Comparison of ENCODE assay signal across 9 mouse cellular contexts in the genomic region with DNA sequence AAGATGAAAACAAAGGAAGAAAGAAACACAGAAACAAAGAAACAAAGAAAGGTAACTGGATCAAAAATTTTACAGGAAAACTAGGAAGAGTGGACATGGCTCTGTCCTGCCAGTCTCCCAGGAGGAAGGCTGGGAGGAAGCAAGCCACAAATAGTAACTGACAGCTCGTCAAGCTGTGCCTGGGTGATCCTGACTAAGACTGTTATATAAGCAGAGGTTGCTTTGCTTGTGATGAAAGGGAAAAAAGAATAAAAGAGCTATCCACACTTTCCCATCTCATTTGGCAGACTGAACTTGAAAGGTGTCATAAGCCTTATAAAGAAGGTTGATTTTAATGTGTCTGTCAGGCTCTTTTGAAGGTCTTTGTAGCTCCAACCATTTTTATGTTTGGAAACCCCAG.
DNase-seq lines count a peak whose midpoint lies in the region; ATAC-seq lines count a peak whose summit lies in the region.
"Had no signal": no experiment of that assay in that cellular context is flagged by ENCODE, and none has a peak within 500 bp of the region (broad histone marks: within the 10 kb centered on the region; RNA-seq: fewer than 3 reads in every experiment).

No protein-coding gene starts in this region.

- no peaks in the 10 kb centered on the region for H3K9me3 ChIP-seq in midbrain, embryonic 14.5 days (ENCODE audit: control insufficient read depth, low read length)
- H3K9me3 ChIP-seq in midbrain, embryonic 11.5 days (ENCODE audit: control insufficient read depth, low read length) = no peaks in the 10 kb centered on the region
- no peaks in the 10 kb centered on the region for H3K9me3 ChIP-seq in hindbrain, embryonic 12.5 days (replicated peaks)

- no peak for DNase-seq in cerebellum, postnatal 4 days (ENCODE audit: low spot score in 2 of 2)
- peak; percentile 22 for DNase-seq in midbrain, embryonic 14.5 days
- DNase-seq in midbrain, embryonic 11.5 days (ENCODE audit: low spot score, missing footprints) = no peak
- peak; percentile 16 to 24 for DNase-seq in heart, postnatal 14 days
- DNase-seq in telencephalon, adult 2 months (ENCODE audit: low read depth, low spot score) = peak; percentile 71

- H3K27me3 ChIP-seq in midbrain, embryonic 14.5 days (ENCODE audit: control insufficient read depth, insufficient read depth, low read length) = no peaks in the 10 kb centered on the region
- H3K27me3 ChIP-seq in midbrain, embryonic 11.5 days (ENCODE audit: control insufficient read depth, insufficient read depth, low read length) = no peaks in the 10 kb centered on the region
- no peaks in the 10 kb centered on the region for H3K27me3 ChIP-seq in hindbrain, embryonic 12.5 days

- ATAC-seq in cerebellum, adult (ENCODE audit: insufficient number of reproducible peaks, low FRiP score, low TSS enrichment) = peak; percentile 94
- ATAC-seq in midbrain, embryonic 14.5 days (ENCODE audit: low FRiP score, low TSS enrichment) = no peak; the same call in 1 of the 2 replicates
- ATAC-seq in midbrain, embryonic 11.5 days (ENCODE audit: low FRiP score) = no peak
- ATAC-seq in hindbrain, embryonic 12.5 days (ENCODE audit: low FRiP score) = no peak
- ATAC-seq in erythroblast, adult 5-6 weeks (replicated peaks; ENCODE audit: low FRiP score, poor library complexity, severe bottlenecking) = no peak

- intact Hi-C loops in heart, postnatal 14 days (cut with DNase I) = no loop called here

- no peak overlapping the region for H3K4me2 ChIP-seq in midbrain, embryonic 14.5 days (ENCODE audit: low read length)
- no peak overlapping the region for H3K4me2 ChIP-seq in midbrain, embryonic 11.5 days
- H3K4me2 ChIP-seq in hindbrain, embryonic 12.5 days (replicated peaks) = no peak overlapping the region

- H3K4me1 ChIP-seq in midbrain, embryonic 14.5 days (ENCODE audit: control insufficient read depth, insufficient read depth, low read length) = 0 out of 2 replicates have a peak, but pooled peaks cover 4% of the 10 kb centered on the region
- H3K4me1 ChIP-seq in midbrain, embryonic 11.5 days (ENCODE audit: control insufficient read depth, insufficient read depth, low read length) = no peaks in the 10 kb centered on the region
- H3K4me1 ChIP-seq in hindbrain, embryonic 12.5 days = no peaks in the 10 kb centered on the region

- H3K27ac ChIP-seq in midbrain, embryonic 14.5 days (replicated peaks; ENCODE audit: low read depth, low read length) = no peak overlapping the region
- H3K27ac ChIP-seq in midbrain, embryonic 11.5 days (ENCODE audit: low read depth, low read length) = no peak overlapping the region
- H3K27ac ChIP-seq in hindbrain, embryonic 12.5 days = no peak overlapping the region

- H3K4me3 ChIP-seq in midbrain, embryonic 14.5 days (replicated peaks; ENCODE audit: low read depth, low read length) = no peak overlapping the region
- H3K4me3 ChIP-seq in midbrain, embryonic 11.5 days (ENCODE audit: low read depth, low read length) = no peak overlapping the region
- no peak overlapping the region for H3K4me3 ChIP-seq in hindbrain, embryonic 12.5 days
- H3K4me3 ChIP-seq: erythroblast, embryonic 14.5 days had no signal

- WGBS in midbrain, embryonic 14.5 days = 10% methylated on average over 1 of the region's 1 CpGs
- WGBS in midbrain, embryonic 11.5 days = 48% methylated on average over 1 of the region's 1 CpGs
- WGBS in hindbrain, embryonic 12.5 days = 25% methylated on average over 1 of the region's 1 CpGs

- H3K36me3 ChIP-seq in midbrain, embryonic 14.5 days (ENCODE audit: control insufficient read depth, insufficient read depth, low read length) = no peaks in the 10 kb centered on the region
- no peaks in the 10 kb centered on the region for H3K36me3 ChIP-seq in midbrain, embryonic 11.5 days (ENCODE audit: control insufficient read depth, insufficient read depth, low read length)
- H3K36me3 ChIP-seq in hindbrain, embryonic 12.5 days = no peaks in the 10 kb centered on the region

- no peak overlapping the region for H3K9ac ChIP-seq in midbrain, embryonic 14.5 days (replicated peaks; ENCODE audit: low read length)
- no peak overlapping the region for H3K9ac ChIP-seq in midbrain, embryonic 11.5 days (ENCODE audit: low read length)
- H3K9ac ChIP-seq in hindbrain, embryonic 12.5 days = no peak overlapping the region

Comparison
In these comparisons a context has a peak if more than half of its experiments do, and no peak if none do; other contexts are left out.
1. DNase-seq: peak in midbrain, embryonic 14.5 days (single experiment), heart, postnatal 14 days (2 of 2) and telencephalon, adult 2 months (single experiment); none in cerebellum, postnatal 4 days (0 of 2) and midbrain, embryonic 11.5 days (single experiment).